Mouse (Mus musculus) Patski (cell line): ENCODE data around the gene Srsf3. TPM values are rescaled to one million over a fixed set of nuclear protein-coding genes. Genes with fewer than 3 reads are reported as not detected.

Experiments
- ATAC-seq: fragments of 100-300 bp; one replicate; pipeline ENCODE4 v1.8.0; 2021
- CTCF ChIA-PET: fragments of 350-600 bp; sonication (Branson Sonifier 250); formaldehyde crosslinking; loops from one replicate; lab custom pipeline; 2022; ENCODE audit warnings: inconsistent platforms; lab: Charles Lee
- POLR2A ChIA-PET: fragments of 350-600 bp; sonication (Branson Sonifier 250); formaldehyde crosslinking; loops from one replicate; lab custom pipeline; 2022; ENCODE audit warnings: antibody characterized with exemption, inconsistent platforms; lab: Charles Lee
- DNase-seq: peaks from one replicate; pipeline ENCODE4 v3.0.0-alpha.2; 2011; ENCODE audit warnings: low read depth, low spot score
- H3K27me3 ChIP-seq: fragments of 371-371 bp; one replicate; pipeline ENCODE4 v1.5.1; 2021
- CTCF ChIP-seq: fragments of 100-300 bp; IDR thresholded peaks from one replicate; pipeline ENCODE4 v1.5.1; 2021
- in situ Hi-C: fragments of 300-500 bp; cut with MboI; formaldehyde crosslinking; loops from 3 replicates; pipeline ENCODE4 v1.11.1; 2018; ENCODE audit warnings: low pct_unique_long_range_greater_than_20kb, mixed read lengths
- polyA plus RNA-seq: library from polyadenylated mRNA; unstranded; gene quantifications from one replicate; pipeline ENCODE4 v1.2.3, GENCODE M21; 2021

Gene Srsf3
- polyA plus RNA-seq, 1 experiment from 2014 or later = 187 TPM

GRCm38 (mm10) chr17:29071820-29072219, 39.4 kb downstream of the Srsf3 start:
- no peak for DNase-seq
- no peaks in the 10 kb centered on the region for H3K27me3 ChIP-seq
- in situ Hi-C loops = no loop called here
- ChIA-PET POLR2A (interaction anchor here (1.2 kb wide), 1 partner anchor 19 kb away, joined by 4 read pairs; the partner anchor contains the start of gene Cdkn1a), CTCF (no interaction called here)
- ATAC-seq = no peak
- TF ChIP-seq CTCF = no peak

- no peak for ATAC-seq
- no peak for TF ChIP-seq CTCF
- POLR2A ChIA-PET = interaction anchor here (1.2 kb wide), 1 partner anchor 18 kb away, joined by 4 read pairs; the partner anchor contains the start of gene Cdkn1a
- in situ Hi-C loops = no loop called here
- DNase-seq = no peak
- H3K27me3 ChIP-seq = no peaks in the 10 kb centered on the region
- CTCF ChIA-PET = no interaction called here
These were observed 40.4 kb downstream of the Srsf3 start for GRCm38 (mm10) chr17:29072701-29073307.

- no peak for ATAC-seq
- no peak for TF ChIP-seq CTCF
- no peaks in the 10 kb centered on the region for H3K27me3 ChIP-seq
- CTCF ChIA-PET = no interaction called here
- in situ Hi-C loops = no loop called here
- POLR2A ChIA-PET = no interaction called here
- DNase-seq = no peak
These were observed 40.9 kb downstream of the Srsf3 start for GRCm38 (mm10) chr17:29073313-29073712.

GRCm38 (mm10) chr17:29074085-29074484, 41.7 kb downstream of the Srsf3 start:
- in situ Hi-C loops = no loop called here
- H3K27me3 ChIP-seq = no peaks in the 10 kb centered on the region
- ChIA-PET POLR2A (no interaction called here), CTCF (no interaction called here)
- TF ChIP-seq CTCF = no peak
- DNase-seq (no peak), ATAC-seq (no peak)

- ATAC-seq (no peak), DNase-seq (no peak)
- no peaks in the 10 kb centered on the region for H3K27me3 ChIP-seq
- CTCF ChIA-PET = no interaction called here
- TF ChIP-seq CTCF = no peak
- in situ Hi-C loops = no loop called here
- POLR2A ChIA-PET = no interaction called here
These were observed 43.8 kb downstream of the Srsf3 start for GRCm38 (mm10) chr17:29076235-29076634.

- CTCF ChIA-PET = no interaction called here
- no peaks in the 10 kb centered on the region for H3K27me3 ChIP-seq
- no peak for DNase-seq
- POLR2A ChIA-PET = interaction anchor here (0.6 to 1.2 kb wide), 4 partner anchors 15 to 203 kb away, joined by 3 to 6 read pairs (median 3); no protein-coding TSS in a partner anchor
- ATAC-seq = no peak
- in situ Hi-C loops = no loop called here
- TF ChIP-seq CTCF = no peak
These were observed 45.5 kb downstream of the Srsf3 start for GRCm38 (mm10) chr17:29077786-29078509.

GRCm38 (mm10) chr17:29078519-29079383, 46.3 kb downstream of the Srsf3 start:
- TF ChIP-seq CTCF = no peak
- ChIA-PET CTCF (interaction anchor here (1.9 kb wide), 1 partner anchor 9 kb away, joined by 4 read pairs; no protein-coding TSS in a partner anchor), POLR2A (interaction anchor here (0.6 to 0.7 kb wide), 2 partner anchors 14 to 202 kb away, joined by 3 read pairs; no protein-coding TSS in a partner anchor)
- in situ Hi-C loops = no loop called here
- H3K27me3 ChIP-seq = no peaks in the 10 kb centered on the region
- ATAC-seq (no peak), DNase-seq (no peak)

GRCm38 (mm10) chr17:29080758-29081617, 48.6 kb downstream of the Srsf3 start:
- TF ChIP-seq CTCF = no peak
- in situ Hi-C loops = no loop called here
- H3K27me3 ChIP-seq = no peaks in the 10 kb centered on the region
- ChIA-PET POLR2A (interaction anchor here (0.8 kb wide), 2 partner anchors 12 to 27 kb away, joined by 3 read pairs; no protein-coding TSS in a partner anchor), CTCF (interaction anchor here (1.2 kb wide), 1 partner anchor 22 kb away, joined by 3 read pairs; no protein-coding TSS in a partner anchor)
- no peak for ATAC-seq
- DNase-seq = no peak

GRCm38 (mm10) chr17:29081618-29082381, 49.4 kb downstream of the Srsf3 start:
- POLR2A ChIA-PET = interaction anchor here (0.7 kb wide), 1 partner anchor 640 kb away, joined by 4 read pairs; no protein-coding TSS in a partner anchor
- ATAC-seq = no peak

More at GRCm38 (mm10) chr17:29081618-29082381, 49.4 kb downstream of the Srsf3 start:
- TF ChIP-seq CTCF = no peak
- in situ Hi-C loops = no loop called here
- DNase-seq = no peak
- no peaks in the 10 kb centered on the region for H3K27me3 ChIP-seq
- CTCF ChIA-PET = interaction anchor here (1.1 kb wide), 1 partner anchor 23 kb away, joined by 3 read pairs; no protein-coding TSS in a partner anchor
